Mouse (Mus musculus): Measurements from ENCODE around the gene Aif1. TPM values are rescaled to one million over a fixed set of nuclear protein-coding genes. Genes with fewer than 3 reads are reported as not detected.

The Aif1 gene
- polyA plus RNA-seq (2011; ENCODE audit: insufficient read depth, insufficient read length, low read depth, missing spikeins), result 2.1 TPM in 1 of 2 replicates, not detected in the other

- Histone ChIP-seq H3K36me3 (ENCODE audit: control insufficient read depth, insufficient read depth, low read length, poor library complexity, severe bottlenecking) (no peaks in the 10 kb centered on the region), H3K27me3 (ENCODE audit: control insufficient read depth, insufficient read depth, low read length, poor library complexity, severe bottlenecking) (no peaks in the 10 kb centered on the region), H3K9ac (ENCODE audit: low read depth, poor library complexity, severe bottlenecking) (no peak within 1 kb of the TSS), H3K4me1 (ENCODE audit: control insufficient read depth, insufficient read depth, low read length) (no peaks in the 10 kb centered on the region), H3K4me3 (ENCODE audit: low read depth, low read length) (no peak within 1 kb of the TSS), H3K27ac (ENCODE audit: insufficient read depth, low read length) (no peak within 1 kb of the TSS), H3K9me3 (replicated peaks; ENCODE audit: control insufficient read depth, insufficient read depth, low read length, poor library complexity, severe bottlenecking) (no peaks in the 10 kb centered on the region)
- no peak for TF ChIP-seq EP300 (IDR thresholded peaks at IDR 0.05; ENCODE audit: insufficient read depth, low read depth, low read length)
- no peak for TF ChIP-seq CTCF (IDR thresholded peaks at IDR 0.05; ENCODE audit: low read depth, low read length)
- TF ChIP-seq POLR2A (IDR thresholded peaks at IDR 0.05; ENCODE audit: insufficient read depth, low read length), result no peak
These were observed at the start of gene Aif1 for GRCm38 (mm10) chr17:35175968-35176367. Aif1 (minus strand) TSS chr17:35176068.

DNA sequence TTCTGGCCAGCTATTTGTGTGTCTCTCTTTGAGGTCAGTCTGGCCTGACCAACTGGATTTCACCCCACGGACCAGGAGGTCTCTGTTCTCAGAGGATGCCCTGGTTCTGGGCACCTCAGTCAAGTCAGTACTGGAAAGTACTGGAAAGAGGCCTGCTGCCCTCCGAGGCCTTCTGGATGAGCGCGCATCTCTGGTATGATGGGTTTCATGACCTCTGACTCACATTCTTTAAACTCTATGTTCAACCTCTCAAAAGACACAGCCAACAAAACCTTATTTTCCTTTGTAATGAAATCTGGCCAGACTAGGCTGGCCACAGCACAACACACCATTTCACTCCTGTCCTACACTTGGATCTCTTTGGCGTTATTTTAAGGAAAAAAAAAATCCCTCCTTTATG is 49.6 kb upstream of the Aif1 start:
- Histone ChIP-seq H3K4me1 (ENCODE audit: control insufficient read depth, insufficient read depth, low read length) (no peaks in the 10 kb centered on the region), H3K9ac (ENCODE audit: low read depth, poor library complexity, severe bottlenecking) (no peak overlapping the region), H3K9me3 (replicated peaks; ENCODE audit: control insufficient read depth, insufficient read depth, low read length, poor library complexity, severe bottlenecking) (no peaks in the 10 kb centered on the region), H3K36me3 (ENCODE audit: control insufficient read depth, insufficient read depth, low read length, poor library complexity, severe bottlenecking) (peaks cover 3% of the 10 kb centered on the region; the same call in 1 of the 2 replicates), H3K4me3 (ENCODE audit: low read depth, low read length) (no peak overlapping the region), H3K27ac (ENCODE audit: insufficient read depth, low read length) (no peak overlapping the region), H3K27me3 (ENCODE audit: control insufficient read depth, insufficient read depth, low read length, poor library complexity, severe bottlenecking) (no peaks in the 10 kb centered on the region)
- TF ChIP-seq EP300 (IDR thresholded peaks at IDR 0.05; ENCODE audit: insufficient read depth, low read depth, low read length), result no peak
- TF ChIP-seq POLR2A (IDR thresholded peaks at IDR 0.05; ENCODE audit: insufficient read depth, low read length), result no peak
- TF ChIP-seq CTCF (IDR thresholded peaks at IDR 0.05; ENCODE audit: low read depth, low read length), result no peak

GRCm38 (mm10) chr17:35224641-35225040 is 48.8 kb upstream of the Aif1 start:
- Histone ChIP-seq H3K36me3 (ENCODE audit: control insufficient read depth, insufficient read depth, low read length, poor library complexity, severe bottlenecking) (0 out of 2 replicates have a peak, but pooled peaks cover 3% of the 10 kb centered on the region), H3K4me3 (ENCODE audit: low read depth, low read length) (no peak overlapping the region), H3K27ac (ENCODE audit: insufficient read depth, low read length) (no peak overlapping the region), H3K9ac (ENCODE audit: low read depth, poor library complexity, severe bottlenecking) (no peak overlapping the region), H3K9me3 (replicated peaks; ENCODE audit: control insufficient read depth, insufficient read depth, low read length, poor library complexity, severe bottlenecking) (no peaks in the 10 kb centered on the region), H3K27me3 (ENCODE audit: control insufficient read depth, insufficient read depth, low read length, poor library complexity, severe bottlenecking) (no peaks in the 10 kb centered on the region), H3K4me1 (ENCODE audit: control insufficient read depth, insufficient read depth, low read length) (no peaks in the 10 kb centered on the region)
- TF ChIP-seq EP300 (IDR thresholded peaks at IDR 0.05; ENCODE audit: insufficient read depth, low read depth, low read length) (no peak), CTCF (IDR thresholded peaks at IDR 0.05; ENCODE audit: low read depth, low read length) (no peak), POLR2A (IDR thresholded peaks at IDR 0.05; ENCODE audit: insufficient read depth, low read length) (no peak)

GRCm38 (mm10) chr17:35222299-35222698 is 46.4 kb upstream of the Aif1 start:
- H3K36me3 ChIP-seq (ENCODE audit: control insufficient read depth, insufficient read depth, low read length, poor library complexity, severe bottlenecking), result no peaks in the 10 kb centered on the region
- no peak overlapping the region for H3K27ac ChIP-seq (ENCODE audit: insufficient read depth, low read length)

GRCm38 (mm10) chr17:35220156-35220952 is 44.5 kb upstream of the Aif1 start, which contains the start of gene Gm16181:
Gm16181 (plus strand) TSS chr17:35220834.
- no peak for TF ChIP-seq EP300 (IDR thresholded peaks at IDR 0.05; ENCODE audit: insufficient read depth, low read depth, low read length)
- no peak for TF ChIP-seq CTCF (IDR thresholded peaks at IDR 0.05; ENCODE audit: low read depth, low read length)
- no peak for TF ChIP-seq POLR2A (IDR thresholded peaks at IDR 0.05; ENCODE audit: insufficient read depth, low read length)
- Histone ChIP-seq H3K9me3 (replicated peaks; ENCODE audit: control insufficient read depth, insufficient read depth, low read length, poor library complexity, severe bottlenecking) (no peaks in the 10 kb centered on the region), H3K4me3 (ENCODE audit: low read depth, low read length) (peak within 1 kb of the TSS; percentile 18), H3K36me3 (ENCODE audit: control insufficient read depth, insufficient read depth, low read length, poor library complexity, severe bottlenecking) (no peaks in the 10 kb centered on the region), H3K9ac (ENCODE audit: low read depth, poor library complexity, severe bottlenecking) (peak within 1 kb of the TSS; percentile 78), H3K4me1 (ENCODE audit: control insufficient read depth, insufficient read depth, low read length) (no peaks in the 10 kb centered on the region), H3K27ac (ENCODE audit: insufficient read depth, low read length) (no peak within 1 kb of the TSS), H3K27me3 (ENCODE audit: control insufficient read depth, insufficient read depth, low read length, poor library complexity, severe bottlenecking) (no peaks in the 10 kb centered on the region)

More at GRCm38 (mm10) chr17:35222299-35222698, 46.4 kb upstream of the Aif1 start:
- no peak overlapping the region for H3K9ac ChIP-seq (ENCODE audit: low read depth, poor library complexity, severe bottlenecking)
- no peak for TF ChIP-seq EP300 (IDR thresholded peaks at IDR 0.05; ENCODE audit: insufficient read depth, low read depth, low read length)
- TF ChIP-seq CTCF (IDR thresholded peaks at IDR 0.05; ENCODE audit: low read depth, low read length), result no peak
- no peak for TF ChIP-seq POLR2A (IDR thresholded peaks at IDR 0.05; ENCODE audit: insufficient read depth, low read length)
- H3K4me3 ChIP-seq (ENCODE audit: low read depth, low read length), result no peak overlapping the region
- no peaks in the 10 kb centered on the region for H3K27me3 ChIP-seq (ENCODE audit: control insufficient read depth, insufficient read depth, low read length, poor library complexity, severe bottlenecking)
- no peaks in the 10 kb centered on the region for H3K4me1 ChIP-seq (ENCODE audit: control insufficient read depth, insufficient read depth, low read length)
- H3K9me3 ChIP-seq (replicated peaks; ENCODE audit: control insufficient read depth, insufficient read depth, low read length, poor library complexity, severe bottlenecking), result no peaks in the 10 kb centered on the region

DNA sequence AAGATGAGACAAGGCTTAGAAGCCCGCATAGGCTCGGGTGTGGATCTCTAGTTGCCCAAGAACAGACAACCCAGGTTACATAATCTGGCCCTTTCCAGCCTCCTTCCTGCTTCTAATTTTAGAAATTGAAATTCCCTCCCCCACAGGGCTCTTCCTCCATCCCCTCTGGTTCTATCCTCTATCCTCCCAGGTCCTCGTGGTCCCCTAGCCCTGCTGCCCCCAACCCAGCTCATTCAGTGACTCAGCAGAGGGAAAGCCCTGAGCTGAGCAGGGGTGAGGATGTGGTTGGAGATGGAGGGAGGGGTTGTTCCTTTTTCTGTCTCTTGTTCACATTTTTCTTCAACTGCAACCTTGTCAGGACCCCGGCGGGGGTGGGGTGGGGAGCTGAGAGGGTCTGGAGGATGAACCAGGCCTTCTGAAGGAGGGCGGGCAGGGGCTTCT is 43.8 kb upstream of the Aif1 start:
- no peaks in the 10 kb centered on the region for H3K4me1 ChIP-seq (ENCODE audit: control insufficient read depth, insufficient read depth, low read length)
- H3K36me3 ChIP-seq (ENCODE audit: control insufficient read depth, insufficient read depth, low read length, poor library complexity, severe bottlenecking), result no peaks in the 10 kb centered on the region
- H3K27me3 ChIP-seq (ENCODE audit: control insufficient read depth, insufficient read depth, low read length, poor library complexity, severe bottlenecking), result no peaks in the 10 kb centered on the region
- no peak overlapping the region for H3K4me3 ChIP-seq (ENCODE audit: low read depth, low read length)
- H3K27ac ChIP-seq (ENCODE audit: insufficient read depth, low read length), result no peak overlapping the region
- H3K9me3 ChIP-seq (replicated peaks; ENCODE audit: control insufficient read depth, insufficient read depth, low read length, poor library complexity, severe bottlenecking), result no peaks in the 10 kb centered on the region
- TF ChIP-seq POLR2A (IDR thresholded peaks at IDR 0.05; ENCODE audit: insufficient read depth, low read length) (no peak), EP300 (IDR thresholded peaks at IDR 0.05; ENCODE audit: insufficient read depth, low read depth, low read length) (no peak), CTCF (IDR thresholded peaks at IDR 0.05; ENCODE audit: low read depth, low read length) (no peak)
- no peak overlapping the region for H3K9ac ChIP-seq (ENCODE audit: low read depth, poor library complexity, severe bottlenecking)
